Mouse (Mus musculus) myocyte (in vitro differentiated cells): Measurements from ENCODE around the gene Dnajc28.

Experiments used
- CEBPB ChIP-seq: IDR thresholded peaks from 2 replicates; pipeline ENCODE4 v1.6.1; 2011; ENCODE audit warnings: mild to moderate bottlenecking, moderate library complexity; ENCODE audit not compliant: poor library complexity, insufficient read depth, severe bottlenecking
- E2F4 ChIP-seq: IDR thresholded peaks from one replicate; pipeline ENCODE4 v1.6.1; 2011; ENCODE audit warnings: mild to moderate bottlenecking, control low read depth, moderate library complexity; ENCODE audit not compliant: insufficient read depth
- MAX ChIP-seq: IDR thresholded peaks from one replicate; pipeline ENCODE4 v1.6.1; 2011; ENCODE audit warnings: low read depth, mild to moderate bottlenecking, control low read depth
- POLR2A ChIP-seq: IDR thresholded peaks from one replicate; pipeline ENCODE4 v1.6.1; 2011; ENCODE audit warnings: low read depth, mild to moderate bottlenecking, control low read depth, moderate library complexity; ENCODE audit not compliant: insufficient read length
- SRF ChIP-seq: IDR thresholded peaks from one replicate; pipeline ENCODE4 v1.6.1; 2011; ENCODE audit warnings: low read depth; ENCODE audit not compliant: control insufficient read depth, insufficient read length
- TCF12 ChIP-seq: IDR thresholded peaks from one replicate; pipeline ENCODE4 v1.6.1; 2011; ENCODE audit warnings: mild to moderate bottlenecking, control low read depth; ENCODE audit not compliant: poor library complexity, insufficient read depth, severe bottlenecking
- TCF3 ChIP-seq: IDR thresholded peaks from one replicate; pipeline ENCODE4 v1.6.1; 2011; ENCODE audit warnings: low read depth, control low read depth; ENCODE audit not compliant: insufficient read length

DNA sequence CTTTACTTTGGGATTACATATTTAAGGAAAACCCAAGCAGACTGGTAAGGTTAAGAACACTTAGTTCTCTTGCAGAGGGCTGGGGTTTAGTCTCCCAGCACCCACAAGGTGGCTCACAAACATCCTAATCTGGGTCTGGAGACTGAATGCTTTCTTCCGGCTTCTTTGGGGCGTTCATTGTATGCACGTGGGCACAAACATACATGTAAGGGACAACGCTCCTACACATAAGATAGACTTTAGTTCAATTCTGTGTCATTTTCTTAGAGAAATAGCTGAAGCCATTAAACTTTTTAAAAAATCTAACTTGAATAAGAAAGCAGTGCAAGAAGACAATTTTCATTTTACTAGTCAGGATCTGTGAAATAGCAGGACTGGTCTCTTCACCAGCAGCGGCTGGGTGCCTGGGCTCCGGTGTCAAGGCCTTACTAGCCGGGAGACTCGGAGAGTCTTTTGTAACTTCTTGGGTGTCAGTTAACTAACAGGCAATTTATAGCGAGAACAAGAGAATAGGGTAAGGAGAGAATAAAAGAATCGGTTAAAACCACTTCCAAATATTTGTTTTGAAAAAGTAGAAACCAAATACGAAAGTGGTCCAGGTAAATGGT lies 27.3 kb upstream of the Dnajc28 start:
- TF ChIP-seq POLR2A (no peak), TCF12 (no peak), MAX (no peak), E2F4 (no peak), CEBPB (no peak), SRF (no peak), TCF3 (no peak)
